Mouse (Mus musculus) CH12.LX (cell line): ENCODE results near the gene Enpp6.

Source experiments
- CTCF ChIP-seq, 2 experiments: IDR thresholded peaks in 1 of 2; conservative IDR thresholded peaks in 1 of 2; 2 replicates each; pipeline ENCODE4 v1.5.1; 2011 to 2012; ENCODE audit warnings: low read depth in 2 of 2, low read length in 2 of 2, improper control_type of control experiment in 1 of 2, inconsistent platforms in 1 of 2, mild to moderate bottlenecking in 1 of 2, moderate library complexity in 1 of 2
- POLR2A ChIP-seq: IDR thresholded peaks from 2 replicates; pipeline ENCODE4 v1.6.1; 2011; ENCODE audit warnings: low read depth, mild to moderate bottlenecking, improper control_type of control experiment, low read length
- RAD21 ChIP-seq: IDR thresholded peaks from 2 replicates; pipeline ENCODE4 v1.6.1; 2011; ENCODE audit warnings: low read depth, mild to moderate bottlenecking, low read length, improper control_type of control experiment, moderate library complexity
- SMC3 ChIP-seq: IDR thresholded peaks from 2 replicates; pipeline ENCODE4 v1.6.1; 2011; ENCODE audit warnings: low read depth, low read length, improper control_type of control experiment
- ZC3H11A ChIP-seq: IDR thresholded peaks from 2 replicates; pipeline ENCODE4 v1.6.1; 2012; ENCODE audit warnings: low read depth, mild to moderate bottlenecking, inconsistent platforms, low read length, improper control_type of control experiment
- ZKSCAN1 ChIP-seq: IDR thresholded peaks from 2 replicates; pipeline ENCODE4 v1.6.1; 2012; ENCODE audit warnings: low read depth, inconsistent platforms, low read length, improper control_type of control experiment, borderline replicate concordance

GRCm38 (mm10) chr8:47016268-47016946, 29.7 kb downstream of the Enpp6 start:
- TF ChIP-seq RAD21 (peak; percentile 96), ZKSCAN1 (no peak), SMC3 (peak; percentile 93), CTCF (conservative IDR thresholded peaks at IDR 0.05 in 1 of 2, IDR thresholded peaks at IDR 0.05 in 1 of 2; ENCODE audit: low read depth in 2 of 2, low read length in 2 of 2) (peak; percentile 92), POLR2A (no peak), ZC3H11A (peak; percentile 81)
